Mouse (Mus musculus): ENCODE data around the gene Emc3. TPM values are rescaled to one million over a fixed set of nuclear protein-coding genes. Genes with fewer than 3 reads are reported as not detected.

Emc3 gene
- polyA plus RNA-seq, 1 experiment from 2014 or later, result 101 TPM

GRCm38 (mm10) chr6:113531840-113532404, 470 bp upstream of the Emc3 start:
- peak overlapping the region; percentile 77 for H3K4me3 ChIP-seq (ENCODE audit: low read depth, low read length)
- H3K27ac ChIP-seq (ENCODE audit: low read depth, low read length), result no peak overlapping the region
- peak overlapping the region; percentile 88 for H3K9ac ChIP-seq (ENCODE audit: low read length)
- H3K9me3 ChIP-seq (replicated peaks; ENCODE audit: control insufficient read depth, low read length), result no peaks in the 10 kb centered on the region
- peak overlapping the region; percentile 83 for H3K4me2 ChIP-seq (ENCODE audit: low read length)
- H3K4me1 ChIP-seq (ENCODE audit: control insufficient read depth, insufficient read depth, low read length), result peaks cover 7% of the 10 kb centered on the region
- 3% methylated on average over 7 of the region's 7 CpGs for WGBS
- ATAC-seq (0 out of 2 replicates have a peak, but pooled peaks have one; percentile 16), DNase-seq (ENCODE audit: low spot score) (no peak)
- H3K36me3 ChIP-seq (ENCODE audit: control insufficient read depth, insufficient read depth, low read length), result peaks cover 9% of the 10 kb centered on the region; the same call in 1 of the 2 replicates
- no peaks in the 10 kb centered on the region for H3K27me3 ChIP-seq (replicated peaks; ENCODE audit: control insufficient read depth, insufficient read depth, low read length)

- Histone ChIP-seq H3K36me3 (ENCODE audit: control insufficient read depth, insufficient read depth, low read length) (peaks cover 66% of the 10 kb centered on the region), H3K9me3 (replicated peaks; ENCODE audit: control insufficient read depth, low read length) (no peaks in the 10 kb centered on the region), H3K4me3 (ENCODE audit: low read depth, low read length) (no peak overlapping the region), H3K4me2 (ENCODE audit: low read length) (no peak overlapping the region), H3K9ac (ENCODE audit: low read length) (no peak overlapping the region), H3K4me1 (ENCODE audit: control insufficient read depth, insufficient read depth, low read length) (no peaks in the 10 kb centered on the region), H3K27ac (ENCODE audit: low read depth, low read length) (no peak overlapping the region), H3K27me3 (replicated peaks; ENCODE audit: control insufficient read depth, insufficient read depth, low read length) (no peaks in the 10 kb centered on the region)
- WGBS, result 94% methylated on average over 8 of the region's 8 CpGs
- DNase-seq (ENCODE audit: low spot score) (no peak), ATAC-seq (no peak)
Observed at GRCm38 (mm10) chr6:113523420-113523819, 8.0 kb downstream of the Emc3 start.

- Histone ChIP-seq H3K4me1 (ENCODE audit: control insufficient read depth, insufficient read depth, low read length) (no peaks in the 10 kb centered on the region), H3K4me2 (ENCODE audit: low read length) (no peak overlapping the region), H3K9ac (ENCODE audit: low read length) (no peak overlapping the region), H3K36me3 (ENCODE audit: control insufficient read depth, insufficient read depth, low read length) (peaks cover 72% of the 10 kb centered on the region), H3K4me3 (ENCODE audit: low read depth, low read length) (no peak overlapping the region), H3K9me3 (replicated peaks; ENCODE audit: control insufficient read depth, low read length) (no peaks in the 10 kb centered on the region), H3K27me3 (replicated peaks; ENCODE audit: control insufficient read depth, insufficient read depth, low read length) (no peaks in the 10 kb centered on the region), H3K27ac (ENCODE audit: low read depth, low read length) (no peak overlapping the region)
- ATAC-seq (no peak), DNase-seq (ENCODE audit: low spot score) (no peak)
- whole genome bisulfite sequencing, result 91% methylated on average over 1 of the region's 1 CpGs
Observed at GRCm38 (mm10) chr6:113522310-113522709, 9.1 kb downstream of the Emc3 start.

- H3K27me3 ChIP-seq (replicated peaks; ENCODE audit: control insufficient read depth, insufficient read depth, low read length), result no peaks in the 10 kb centered on the region
- no peak overlapping the region for H3K9ac ChIP-seq (ENCODE audit: low read length)
- no peaks in the 10 kb centered on the region for H3K4me1 ChIP-seq (ENCODE audit: control insufficient read depth, insufficient read depth, low read length)
- no peak overlapping the region for H3K27ac ChIP-seq (ENCODE audit: low read depth, low read length)
- H3K4me2 ChIP-seq (ENCODE audit: low read length), result no peak overlapping the region
- DNase-seq (ENCODE audit: low spot score) (no peak), ATAC-seq (no peak)
- peaks cover 92% of the 10 kb centered on the region for H3K36me3 ChIP-seq (ENCODE audit: control insufficient read depth, insufficient read depth, low read length)
- 94% methylated on average over 8 of the region's 8 CpGs for WGBS
- H3K9me3 ChIP-seq (replicated peaks; ENCODE audit: control insufficient read depth, low read length), result no peaks in the 10 kb centered on the region
- H3K4me3 ChIP-seq (ENCODE audit: low read depth, low read length), result no peak overlapping the region
Observed at GRCm38 (mm10) chr6:113517434-113518080, 13.9 kb downstream of the Emc3 start.

GRCm38 (mm10) chr6:113514600-113514999, 16.9 kb downstream of the Emc3 start:
- DNase-seq (ENCODE audit: low spot score) (no peak), ATAC-seq (no peak)
- H3K4me3 ChIP-seq (ENCODE audit: low read depth, low read length), result no peak overlapping the region
- H3K9ac ChIP-seq (ENCODE audit: low read length), result no peak overlapping the region
- no peaks in the 10 kb centered on the region for H3K27me3 ChIP-seq (replicated peaks; ENCODE audit: control insufficient read depth, insufficient read depth, low read length)
- H3K9me3 ChIP-seq (replicated peaks; ENCODE audit: control insufficient read depth, low read length), result no peaks in the 10 kb centered on the region
- H3K4me2 ChIP-seq (ENCODE audit: low read length), result no peak overlapping the region
- H3K27ac ChIP-seq (ENCODE audit: low read depth, low read length), result no peak overlapping the region
- peaks cover 62% of the 10 kb centered on the region for H3K36me3 ChIP-seq (ENCODE audit: control insufficient read depth, insufficient read depth, low read length)
- 91% methylated on average over 3 of the region's 3 CpGs for WGBS
- no peaks in the 10 kb centered on the region for H3K4me1 ChIP-seq (ENCODE audit: control insufficient read depth, insufficient read depth, low read length)

- no peaks in the 10 kb centered on the region for H3K27me3 ChIP-seq (replicated peaks; ENCODE audit: control insufficient read depth, insufficient read depth, low read length)
- 96% methylated on average over 6 of the region's 6 CpGs for WGBS
- H3K4me2 ChIP-seq (ENCODE audit: low read length), result no peak overlapping the region
- H3K36me3 ChIP-seq (ENCODE audit: control insufficient read depth, insufficient read depth, low read length), result peaks cover 55% of the 10 kb centered on the region
- no peak overlapping the region for H3K4me3 ChIP-seq (ENCODE audit: low read depth, low read length)
- no peaks in the 10 kb centered on the region for H3K9me3 ChIP-seq (replicated peaks; ENCODE audit: control insufficient read depth, low read length)
- ATAC-seq (no peak), DNase-seq (ENCODE audit: low spot score) (no peak)
- H3K9ac ChIP-seq (ENCODE audit: low read length), result no peak overlapping the region
- H3K4me1 ChIP-seq (ENCODE audit: control insufficient read depth, insufficient read depth, low read length), result no peaks in the 10 kb centered on the region
- no peak overlapping the region for H3K27ac ChIP-seq (ENCODE audit: low read depth, low read length)
Observed at GRCm38 (mm10) chr6:113513944-113514343, 17.5 kb downstream of the Emc3 start.

GRCm38 (mm10) chr6:113508947-113509280, 22.5 kb downstream of the Emc3 start:
- H3K27me3 ChIP-seq (replicated peaks; ENCODE audit: control insufficient read depth, insufficient read depth, low read length), result no peaks in the 10 kb centered on the region
- no peak overlapping the region for H3K4me3 ChIP-seq (ENCODE audit: low read depth, low read length)
- peaks cover 6% of the 10 kb centered on the region for H3K36me3 ChIP-seq (ENCODE audit: control insufficient read depth, insufficient read depth, low read length)
- no peak overlapping the region for H3K27ac ChIP-seq (ENCODE audit: low read depth, low read length)
- H3K4me1 ChIP-seq (ENCODE audit: control insufficient read depth, insufficient read depth, low read length), result no peaks in the 10 kb centered on the region
- no peak overlapping the region for H3K4me2 ChIP-seq (ENCODE audit: low read length)
- no peak overlapping the region for H3K9ac ChIP-seq (ENCODE audit: low read length)
- 47% methylated on average over 5 of the region's 5 CpGs for WGBS
- DNase-seq (ENCODE audit: low spot score) (no peak), ATAC-seq (no peak)
- H3K9me3 ChIP-seq (replicated peaks; ENCODE audit: control insufficient read depth, low read length), result no peaks in the 10 kb centered on the region

- DNase-seq (ENCODE audit: low spot score), result no peak
Observed at GRCm38 (mm10) chr6:113508272-113508946, 23.0 kb downstream of the Emc3 start.

GRCm38 (mm10) chr6:113507130-113507529, 24.3 kb downstream of the Emc3 start:
- no peak overlapping the region for H3K4me3 ChIP-seq (ENCODE audit: low read depth, low read length)
- H3K9me3 ChIP-seq (replicated peaks; ENCODE audit: control insufficient read depth, low read length), result no peaks in the 10 kb centered on the region
- DNase-seq (ENCODE audit: low spot score), result no peak
- no peak overlapping the region for H3K9ac ChIP-seq (ENCODE audit: low read length)
- H3K4me1 ChIP-seq (ENCODE audit: control insufficient read depth, insufficient read depth, low read length), result no peaks in the 10 kb centered on the region
- no peak overlapping the region for H3K4me2 ChIP-seq (ENCODE audit: low read length)
- H3K27me3 ChIP-seq (replicated peaks; ENCODE audit: control insufficient read depth, insufficient read depth, low read length), result no peaks in the 10 kb centered on the region
- no peak overlapping the region for H3K27ac ChIP-seq (ENCODE audit: low read depth, low read length)
- no peaks in the 10 kb centered on the region for H3K36me3 ChIP-seq (ENCODE audit: control insufficient read depth, insufficient read depth, low read length)
- ATAC-seq, result no peak

More at GRCm38 (mm10) chr6:113508272-113508946, 23.0 kb downstream of the Emc3 start:
- no peak for ATAC-seq
- Histone ChIP-seq H3K4me3 (ENCODE audit: low read depth, low read length) (no peak overlapping the region), H3K36me3 (ENCODE audit: control insufficient read depth, insufficient read depth, low read length) (peaks cover 1% of the 10 kb centered on the region; the same call in 1 of the 2 replicates), H3K27ac (ENCODE audit: low read depth, low read length) (no peak overlapping the region), H3K9me3 (replicated peaks; ENCODE audit: control insufficient read depth, low read length) (no peaks in the 10 kb centered on the region), H3K27me3 (replicated peaks; ENCODE audit: control insufficient read depth, insufficient read depth, low read length) (no peaks in the 10 kb centered on the region), H3K4me2 (ENCODE audit: low read length) (no peak overlapping the region), H3K4me1 (ENCODE audit: control insufficient read depth, insufficient read depth, low read length) (no peaks in the 10 kb centered on the region), H3K9ac (ENCODE audit: low read length) (no peak overlapping the region)
- 63% methylated on average over 7 of the region's 7 CpGs for WGBS
